Comparison of ENCODE assay signal across 9 mouse cellular contexts in genomic region chr3:68980898-68981297, GRCm38 (mm10). TPM values are rescaled to one million over a fixed set of nuclear protein-coding genes. Genes with fewer than 3 reads are reported as not detected.
A peak's percentile ranks its signal among the peaks of the same experiment; 100 is the strongest.
DNase-seq lines count a peak whose midpoint lies in the region; ATAC-seq and TF ChIP-seq lines count a peak whose summit lies in the region.
"Had no signal": no experiment of that assay in that cellular context is flagged by ENCODE, and none has a peak within 500 bp of the region (broad histone marks: within the 10 kb centered on the region; RNA-seq: fewer than 3 reads in every experiment).

No protein-coding gene starts in this region.

- peak; percentile 13; the same call in 1 of the 2 replicates for ATAC-seq in frontal cortex, adult (ENCODE audit: low TSS enrichment)
- peak; percentile 91 for ATAC-seq in activated CD4-positive, CD25-positive, alpha-beta regulatory T cell, adult 4 months
- ATAC-seq in liver, postnatal 0 days = no peak
- no peak for ATAC-seq in intestine, postnatal 0 days

- H3K4me3 ChIP-seq in liver, postnatal 0 days (ENCODE audit: low read depth, low read length) = no peak overlapping the region
- H3K4me3 ChIP-seq in intestine, postnatal 0 days (ENCODE audit: low read depth, low read length) = no peak overlapping the region
- no peak overlapping the region for H3K4me3 ChIP-seq in layer of hippocampus, adult 2 months

- no peaks in the 10 kb centered on the region for H3K9me3 ChIP-seq in liver, postnatal 0 days (ENCODE audit: low read length)
- H3K9me3 ChIP-seq in intestine, postnatal 0 days (ENCODE audit: control insufficient read depth) = no peaks in the 10 kb centered on the region

- WGBS in liver, postnatal 0 days (ENCODE audit: insufficient replicate concordance) = 44% methylated on average over 9 of the region's 9 CpGs
- 63% methylated on average over 9 of the region's 9 CpGs for WGBS in intestine, postnatal 0 days

- TF ChIP-seq CTCF in liver, postnatal 0 days (IDR thresholded peaks at IDR 0.05; ENCODE audit: low read depth) = no peak
- no peak for TF ChIP-seq CTCF in intestine, postnatal 0 days (IDR thresholded peaks at IDR 0.05; ENCODE audit: low read depth)
- TF ChIP-seq CTCF in layer of hippocampus, adult 2 months (conservative IDR thresholded peaks at IDR 0.05) = no peak

- H3K27me3 ChIP-seq in liver, postnatal 0 days (ENCODE audit: insufficient read depth, low read length) = no peaks in the 10 kb centered on the region
- H3K27me3 ChIP-seq in splenic B cell, adult 2 months (ENCODE audit: control insufficient read depth, insufficient read depth, low read length, poor library complexity, severe bottlenecking) = no peaks in the 10 kb centered on the region
- H3K27me3 ChIP-seq in intestine, postnatal 0 days (replicated peaks; ENCODE audit: control insufficient read depth, insufficient read depth, low read length) = no peaks in the 10 kb centered on the region

- TF ChIP-seq EP300 in liver, postnatal 0 days (IDR thresholded peaks at IDR 0.05; ENCODE audit: low read depth) = no peak

- no peak overlapping the region for H3K9ac ChIP-seq in liver, postnatal 0 days (replicated peaks)
- H3K9ac ChIP-seq in intestine, postnatal 0 days (ENCODE audit: low read depth, low read length) = no peak overlapping the region

- DNase-seq in frontal cortex, adult 2 months (ENCODE audit: extremely low spot score in 1 of 2, low spot score in 1 of 2) = no peak
- DNase-seq in liver, postnatal 0 days = peak; percentile 21
- DNase-seq in splenic B cell, adult 2 months (ENCODE audit: low read depth, low spot score) = peak; percentile 66
- no peak for DNase-seq in neural tube, embryonic 10.5 days (ENCODE audit: extremely low spot score, low spot score)
- DNase-seq in layer of hippocampus, adult 2 months (ENCODE audit: low spot score in 2 of 2) = no peak
- DNase-seq: layer of hippocampus, postnatal 36 days had no signal

- peaks cover 16% of the 10 kb centered on the region for H3K4me1 ChIP-seq in liver, postnatal 0 days (ENCODE audit: insufficient read depth)
- H3K4me1 ChIP-seq in intestine, postnatal 0 days (replicated peaks; ENCODE audit: control insufficient read depth, insufficient read depth, low read length) = no peaks in the 10 kb centered on the region

- H3K27ac ChIP-seq in liver, postnatal 0 days (ENCODE audit: low read depth) = no peak overlapping the region
- no peak overlapping the region for H3K27ac ChIP-seq in intestine, postnatal 0 days (ENCODE audit: low read depth, low read length)
- H3K27ac ChIP-seq in layer of hippocampus, adult 2 months = no peak overlapping the region

- no peak overlapping the region for H3K4me2 ChIP-seq in liver, postnatal 0 days (ENCODE audit: low read depth, low read length)
- H3K4me2 ChIP-seq in intestine, postnatal 0 days (replicated peaks; ENCODE audit: low read depth) = no peak overlapping the region

- H3K36me3 ChIP-seq in liver, postnatal 0 days (replicated peaks; ENCODE audit: insufficient read depth, low read length) = peaks cover 15% of the 10 kb centered on the region
- H3K36me3 ChIP-seq in splenic B cell, adult 2 months (ENCODE audit: control insufficient read depth, insufficient read depth, low read length, poor library complexity, severe bottlenecking) = peaks cover 3% of the 10 kb centered on the region; the same call in 1 of the 2 replicates
- H3K36me3 ChIP-seq in intestine, postnatal 0 days (ENCODE audit: control insufficient read depth, insufficient read depth) = no peaks in the 10 kb centered on the region

RNA-seq across cellular contexts. Expression of gene Ift80, which starts 23.5 kb away (rescaled TPM):
- 17.1 and 17.8 TPM in 2 replicates for polyA plus RNA-seq in frontal cortex, adult 2 months (2012; rRNA removed)
- polyA plus RNA-seq in activated CD4-positive, CD25-positive, alpha-beta regulatory T cell, adult 4 months (2017; shearing (Covaris generic)) = 100 to 1,000 TPM in 1 of 2 experiments, 10 to 100 TPM in 1; 76.4 to 105 TPM
- 2.8 and 3.2 TPM in 2 replicates for polyA plus RNA-seq in liver, postnatal 0 days (2015; fragmentation: Nextera tagmentation; extraction: Ambion mirVana)
- 1.8 and 1.9 TPM in 2 replicates for polyA plus RNA-seq in intestine, postnatal 0 days (2015; fragmentation: Nextera tagmentation; extraction: Ambion mirVana)
- 10 to 100 TPM; 25.5 to 27.0 TPM for total RNA-seq in layer of hippocampus, adult 2 months (2021)

RNA-seq across cellular contexts. Expression of gene Smc4, which starts 23.6 kb away (rescaled TPM):
- 3.9 and 4.6 TPM in 2 replicates for polyA plus RNA-seq in frontal cortex, adult 2 months (2012; rRNA removed)
- polyA plus RNA-seq in activated CD4-positive, CD25-positive, alpha-beta regulatory T cell, adult 4 months (2017; shearing (Covaris generic)) = 100 to 1,000 TPM; 394 to 401 TPM
- polyA plus RNA-seq in liver, postnatal 0 days (2015; fragmentation: Nextera tagmentation; extraction: Ambion mirVana) = 86.5 and 88.3 TPM in 2 replicates
- 53.3 and 56.6 TPM in 2 replicates for polyA plus RNA-seq in intestine, postnatal 0 days (2015; fragmentation: Nextera tagmentation; extraction: Ambion mirVana)
- total RNA-seq in layer of hippocampus, adult 2 months (2021) = 1 to 10 TPM; 6.6 to 7.7 TPM

Comparison
In these comparisons a context has a peak if more than half of its experiments do, and no peak if none do; other contexts are left out.
1. ATAC-seq: peak in frontal cortex, adult (single experiment) and activated CD4-positive, CD25-positive, alpha-beta regulatory T cell, adult 4 months (single experiment); none in liver, postnatal 0 days (single experiment) and intestine, postnatal 0 days (single experiment).
2. DNase-seq: peak in liver, postnatal 0 days (single experiment) and splenic B cell, adult 2 months (single experiment); none in frontal cortex, adult 2 months (0 of 2), neural tube, embryonic 10.5 days (single experiment) and layer of hippocampus, adult 2 months (0 of 2).